Mouse (Mus musculus): Measurements from ENCODE around the gene Fbxw7.

Fbxw7 gene

GRCm38 (mm10) chr3:84889648-84890047 is 74.6 kb downstream of the Fbxw7 start:
- no peak for DNase-seq (ENCODE audit: low spot score in 2 of 2)

GRCm38 (mm10) chr3:84890983-84891382 is 75.9 kb downstream of the Fbxw7 start:
- no peak for DNase-seq (ENCODE audit: low spot score in 2 of 2)

- DNase-seq (ENCODE audit: low spot score in 2 of 2): no peak
Observed at GRCm38 (mm10) chr3:84897952-84898351, 82.9 kb downstream of the Fbxw7 start.

GRCm38 (mm10) chr3:84906528-84906927 is 91.5 kb downstream of the Fbxw7 start:
- no peak for DNase-seq (ENCODE audit: low spot score in 2 of 2)

GRCm38 (mm10) chr3:84914284-84914683 is 99.2 kb downstream of the Fbxw7 start:
- DNase-seq (ENCODE audit: low spot score in 2 of 2): no peak

GRCm38 (mm10) chr3:84917903-84918679 is 103.0 kb downstream of the Fbxw7 start:
- no peak for DNase-seq (ENCODE audit: low spot score in 2 of 2)

- DNase-seq (ENCODE audit: low spot score in 2 of 2): no peak
Observed at GRCm38 (mm10) chr3:84921704-84922420, 106.8 kb downstream of the Fbxw7 start.

- DNase-seq (ENCODE audit: low spot score in 2 of 2): no peak
Observed at GRCm38 (mm10) chr3:84923256-84923655, 108.2 kb downstream of the Fbxw7 start.

GRCm38 (mm10) chr3:84923670-84924069 is 108.6 kb downstream of the Fbxw7 start:
- no peak for DNase-seq (ENCODE audit: low spot score in 2 of 2)

- no peak for DNase-seq (ENCODE audit: low spot score in 2 of 2)
Observed at GRCm38 (mm10) chr3:84925229-84925628, 110.2 kb downstream of the Fbxw7 start.

GRCm38 (mm10) chr3:84926140-84926539 is 111.1 kb downstream of the Fbxw7 start:
- no peak for DNase-seq (ENCODE audit: low spot score in 2 of 2)

- no peak for DNase-seq (ENCODE audit: low spot score in 2 of 2)
Observed at GRCm38 (mm10) chr3:84927168-84927794, 112.2 kb downstream of the Fbxw7 start.

- no peak for DNase-seq (ENCODE audit: low spot score in 2 of 2)
Observed at GRCm38 (mm10) chr3:84927901-84928300, 112.8 kb downstream of the Fbxw7 start.

- no peak for DNase-seq (ENCODE audit: low spot score in 2 of 2)
Observed at GRCm38 (mm10) chr3:84929171-84929570, 114.1 kb downstream of the Fbxw7 start.

- DNase-seq (ENCODE audit: low spot score in 2 of 2): no peak
Observed at GRCm38 (mm10) chr3:84930683-84931082, 115.6 kb downstream of the Fbxw7 start.

GRCm38 (mm10) chr3:84935729-84936128 is 120.7 kb downstream of the Fbxw7 start:
- no peak for DNase-seq (ENCODE audit: low spot score in 2 of 2)

GRCm38 (mm10) chr3:84936252-84936651 is 121.2 kb downstream of the Fbxw7 start:
- no peak for DNase-seq (ENCODE audit: low spot score in 2 of 2)

- no peak for DNase-seq (ENCODE audit: low spot score in 2 of 2)
Observed at GRCm38 (mm10) chr3:84936956-84937355, 121.9 kb downstream of the Fbxw7 start.

- no peak for DNase-seq (ENCODE audit: low spot score in 2 of 2)
Observed at GRCm38 (mm10) chr3:84937360-84938355, 122.6 kb downstream of the Fbxw7 start.

- no peak for DNase-seq (ENCODE audit: low spot score in 2 of 2)
Observed at GRCm38 (mm10) chr3:84944933-84945332, 129.9 kb downstream of the Fbxw7 start.

- no peak for DNase-seq (ENCODE audit: low spot score in 2 of 2)
Observed at GRCm38 (mm10) chr3:84946381-84946780, 131.3 kb downstream of the Fbxw7 start.

Data from frontal cortex, postnatal 25 days (tissue).